Mouse (Mus musculus) bone marrow, adult 2 months (tissue): ENCODE results near the gene Sorbs2.

Experiments
- CTCF ChIP-seq: fragments of 200-500 bp; IDR thresholded peaks from 2 replicates; pipeline ENCODE4 v1.5.1; 2011; ENCODE audit warnings: low read length, control low read depth; ENCODE audit not compliant: control insufficient read depth, insufficient read depth
- POLR2A ChIP-seq: fragments of 200-500 bp; IDR thresholded peaks from 2 replicates; pipeline ENCODE4 v1.6.1; 2011; ENCODE audit warnings: low read depth, mild to moderate bottlenecking, control low read depth, low read length, borderline replicate concordance; ENCODE audit not compliant: control insufficient read depth

DNA sequence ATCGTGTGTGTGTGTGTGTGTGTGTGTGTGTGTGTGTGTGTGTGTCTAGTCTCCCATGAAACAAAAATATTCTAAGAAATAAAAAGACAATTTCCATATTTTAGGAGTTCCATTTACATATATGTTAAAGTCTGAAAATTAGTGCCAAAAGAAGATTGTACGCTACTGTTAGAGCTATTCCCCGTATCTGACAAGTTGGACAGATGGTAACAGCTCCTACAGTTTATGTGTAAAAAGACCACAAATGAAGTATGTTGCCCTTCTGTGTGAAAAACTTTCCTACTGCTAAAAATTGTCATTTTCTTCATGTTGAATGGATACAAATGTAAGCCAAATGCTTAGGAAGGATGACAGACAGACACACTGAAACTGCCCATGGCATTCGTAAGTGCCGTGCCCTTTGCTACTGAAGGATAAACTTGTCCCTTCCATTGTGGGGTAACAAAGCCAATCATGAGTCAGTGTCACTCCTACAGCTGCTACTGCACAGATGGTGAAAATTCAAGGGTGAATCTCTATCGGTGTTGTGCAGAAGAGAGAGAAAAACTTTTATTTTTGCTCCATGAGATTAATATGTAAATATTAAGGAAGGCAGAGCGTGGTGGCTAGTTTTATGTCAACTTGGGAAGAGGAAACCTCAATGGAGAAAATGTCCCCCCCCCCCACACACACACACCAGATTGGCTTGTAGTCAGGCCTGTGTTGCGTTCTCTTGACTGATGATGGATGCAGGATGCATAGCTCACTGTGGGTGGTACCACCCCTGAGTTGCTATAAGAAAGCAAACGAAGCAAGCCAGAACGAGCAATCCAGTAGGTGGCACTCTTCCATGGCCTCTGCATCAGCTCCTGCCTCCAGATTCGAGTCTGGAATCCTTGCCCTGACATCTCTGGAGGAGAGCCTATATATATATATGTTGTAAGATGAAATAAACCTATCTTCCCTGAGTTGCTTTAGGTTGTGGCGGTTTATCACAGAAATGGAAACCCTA is 244.2 kb downstream of the Sorbs2 start:
- TF ChIP-seq CTCF (no peak), POLR2A (no peak)
